Comparison of ENCODE assay signal across 1 mouse cellular context in the genomic region with DNA sequence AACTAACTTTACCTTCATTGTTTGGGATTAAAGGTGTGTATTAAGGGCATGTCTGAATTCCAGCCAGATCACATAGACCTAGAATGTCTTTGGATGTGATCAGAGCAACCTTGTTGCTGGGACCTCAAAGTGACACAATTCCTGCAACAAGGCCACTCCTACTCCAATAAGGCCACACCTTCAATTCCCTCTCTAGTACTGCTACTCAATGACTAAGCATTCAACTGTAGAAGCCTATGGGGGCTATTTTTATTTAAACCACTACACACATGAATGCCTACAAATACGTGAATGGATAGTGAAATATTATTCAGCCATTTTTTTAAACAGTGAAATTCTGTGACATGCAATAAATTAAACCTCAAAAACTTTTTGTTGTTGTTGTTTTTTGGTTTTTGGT.
TF ChIP-seq lines count a peak whose summit lies in the region.

No protein-coding gene starts in this region.

TF ChIP-seq in MEL, 35 proteins besides CTCF, POLR2A, EP300 and RAD21:
- TF ChIP-seq MYB (IDR thresholded peaks at IDR 0.05; ENCODE audit: low read depth, low read length) (peak; percentile 47; the same call in 1 of the 2 replicates), ETS1 (IDR thresholded peaks at IDR 0.05; ENCODE audit: low read depth, low read length) (peak; percentile 51; the same call in 1 of the 2 replicates), SIN3A (IDR thresholded peaks at IDR 0.05; ENCODE audit: low read length) (0 out of 2 replicates have a peak, but pooled peaks have one; percentile 37), ELF1 (IDR thresholded peaks at IDR 0.05; ENCODE audit: low read depth, low read length) (no peak), HCFC1 (IDR thresholded peaks at IDR 0.05; ENCODE audit: low read depth, low read length) (no peak)
